Mouse (Mus musculus): ENCODE measurements around the gene BC003965.
"Not testable (repeated sequence)": the region's sequence is repeated elsewhere in the genome, so short reads cannot be mapped to it uniquely, and the experiment has no call there.

BC003965 gene

GRCm38 (mm10) chr17:25219492-25220295, 35.3 kb downstream of the BC003965 start:
- DNase-seq = no peak

DNA sequence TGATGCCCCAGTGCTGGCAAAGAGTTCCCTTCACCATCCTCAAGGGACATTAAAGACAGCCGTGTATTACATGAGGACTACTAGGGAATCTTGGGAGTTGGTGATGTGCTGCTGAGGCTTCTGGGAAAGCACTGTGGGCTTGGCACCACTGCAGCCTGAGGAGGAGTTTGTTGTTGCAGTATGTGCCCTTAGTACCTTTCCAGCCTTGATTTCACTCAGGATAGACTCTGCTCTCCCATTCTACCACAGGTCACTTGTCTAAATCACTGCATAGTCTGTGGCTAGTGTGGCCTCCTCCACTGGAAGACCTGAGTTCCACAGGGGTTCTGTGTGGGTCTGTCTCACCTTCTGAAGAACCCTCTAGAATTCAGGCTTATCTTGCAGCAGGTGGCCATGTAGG, 36.4 kb downstream of the BC003965 start:
- peak; percentile 61 for DNase-seq

DNA sequence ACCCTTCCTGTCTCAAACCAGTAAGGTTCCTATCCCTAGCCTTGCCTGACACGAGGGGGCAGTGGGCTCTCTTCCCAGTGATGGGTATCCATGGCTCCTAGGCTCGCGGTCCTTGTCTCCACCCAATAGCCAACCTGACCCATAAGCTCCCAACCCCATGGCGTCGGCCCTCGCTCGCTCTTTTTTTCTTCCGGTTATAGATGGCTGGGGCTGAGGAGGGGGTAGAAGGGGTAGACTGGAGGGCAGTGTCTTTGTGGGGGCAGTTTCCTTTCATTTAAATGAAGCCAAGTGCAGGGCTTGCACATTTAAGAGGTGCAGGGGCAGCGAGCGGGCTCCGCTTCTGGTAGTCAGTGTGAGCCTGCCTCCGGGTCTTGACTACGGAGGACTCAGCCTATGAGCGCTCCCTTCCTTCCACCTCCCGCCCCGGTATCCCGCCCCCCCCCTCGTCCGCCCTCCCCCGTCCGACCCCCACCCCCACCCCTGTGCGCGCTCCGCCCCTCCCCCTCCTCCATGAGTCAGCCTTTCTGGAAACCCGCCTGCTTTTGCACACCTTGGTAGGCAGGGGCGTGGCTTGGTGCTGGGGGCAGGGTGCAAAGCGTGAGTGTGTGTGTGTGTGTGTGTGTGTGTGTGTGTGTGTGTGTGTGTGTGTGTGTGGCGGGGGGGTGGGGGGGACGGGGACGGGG, 37.6 kb downstream of the BC003965 start:
- DNase-seq = peak; percentile 83

- DNase-seq = peak; percentile 36
These were observed 38.2 kb downstream of the BC003965 start for GRCm38 (mm10) chr17:25222504-25222940.

DNA sequence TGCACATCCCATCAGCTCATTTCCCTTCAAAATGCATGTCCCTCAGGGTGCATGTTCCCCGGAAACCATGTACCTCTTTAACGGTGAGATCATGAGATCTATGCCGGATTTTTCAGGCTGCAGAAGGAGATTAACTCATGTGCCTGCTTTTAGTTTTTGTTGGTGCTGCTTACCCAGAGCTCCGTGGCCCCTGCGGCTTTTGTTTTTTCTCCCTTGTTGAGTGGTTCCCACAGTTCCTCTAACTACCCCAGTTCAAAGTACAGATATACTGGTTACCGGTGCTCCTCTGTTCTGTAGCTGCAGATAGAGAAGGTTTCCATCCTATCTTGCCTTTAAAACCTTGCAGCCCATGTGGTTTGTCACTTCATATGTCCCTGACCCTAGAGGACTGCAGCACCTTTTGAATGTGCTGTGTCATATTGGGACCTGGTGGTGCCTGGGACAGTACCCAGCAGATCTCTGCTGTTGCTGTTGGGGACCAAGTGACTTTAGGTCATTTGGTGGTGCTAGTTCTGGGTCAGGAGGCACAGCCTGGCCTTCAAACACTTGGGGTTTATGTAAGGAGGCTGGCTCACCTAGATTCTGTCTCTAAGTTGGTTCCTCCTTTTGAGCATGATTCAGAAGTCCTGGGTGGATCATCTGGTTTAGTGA, 38.7 kb downstream of the BC003965 start:
- peak; percentile 50 for DNase-seq

DNA sequence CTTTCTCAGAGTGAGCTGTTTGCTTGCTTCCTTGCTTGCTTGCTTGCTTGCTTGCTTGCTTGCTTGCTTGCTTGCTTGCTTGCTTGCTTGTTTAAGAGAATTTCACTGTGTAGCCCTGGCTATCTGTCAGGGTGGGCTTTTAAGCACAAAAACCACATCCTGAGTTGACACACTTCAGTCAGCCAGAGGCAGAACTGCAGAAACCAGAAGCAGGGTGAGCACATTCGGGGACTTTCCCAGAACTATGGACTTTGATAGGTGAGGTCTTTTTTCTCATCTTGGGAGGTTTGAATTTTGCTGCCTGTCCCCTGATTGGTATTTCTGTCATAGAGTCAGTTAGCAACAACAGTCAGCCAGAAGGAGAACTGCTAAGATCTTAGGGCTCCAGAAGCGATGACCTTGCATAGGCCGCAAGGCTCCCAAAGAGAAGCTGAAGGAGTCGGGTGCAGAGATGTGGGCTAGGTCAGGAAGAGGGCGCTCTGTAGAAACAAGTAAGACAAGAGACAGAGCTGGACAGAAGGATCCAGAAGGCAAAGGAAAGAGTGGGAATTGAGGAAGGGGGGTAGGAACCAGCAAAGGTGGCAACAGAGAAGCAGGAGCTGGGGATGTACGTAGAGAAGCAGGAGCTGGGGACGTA, 40.4 kb downstream of the BC003965 start:
- DNase-seq = peak; percentile 48

DNA sequence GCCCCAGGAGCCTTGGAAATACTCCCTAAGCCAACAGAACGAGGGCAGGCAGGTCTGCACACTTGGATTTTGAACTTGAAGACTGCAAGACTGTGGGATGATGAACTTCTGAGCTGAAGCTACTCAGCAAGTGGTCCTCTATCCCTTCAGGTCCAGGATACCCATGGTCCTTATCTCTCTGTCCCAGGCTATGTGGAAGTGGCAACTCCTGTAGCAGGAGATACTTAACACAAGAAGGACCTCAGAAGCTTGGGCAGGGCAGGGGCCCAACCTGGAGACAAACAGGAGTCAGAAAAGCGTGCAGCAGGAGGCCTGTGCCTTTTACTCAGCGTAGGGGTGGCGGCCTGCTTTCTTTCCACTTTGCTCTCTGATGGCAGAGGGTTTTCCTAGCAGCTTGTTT, 41.3 kb downstream of the BC003965 start:
- DNase-seq = no peak

DNA sequence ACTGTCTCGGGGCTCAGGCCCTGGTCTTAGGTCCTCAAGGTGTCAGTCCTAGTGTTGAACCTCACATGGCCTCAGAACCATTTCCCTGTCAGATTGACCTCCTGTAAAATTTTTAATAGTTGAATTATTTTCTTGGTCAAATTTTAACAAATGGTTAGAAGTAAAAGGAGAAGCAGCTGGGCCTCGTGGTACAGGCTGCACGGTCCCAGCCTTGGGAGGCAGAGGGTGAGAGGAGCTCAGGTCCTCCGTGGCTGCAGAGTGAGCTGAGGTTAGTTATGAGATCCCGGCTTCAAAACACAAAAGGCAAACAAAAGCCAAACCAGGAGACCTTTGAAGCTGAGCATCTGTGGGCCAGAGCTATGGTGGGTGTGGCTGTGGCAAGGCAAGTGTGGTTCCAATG, 43.6 kb downstream of the BC003965 start:
- DNase-seq = peak; percentile 83

- peak; percentile 67 for DNase-seq
These were observed 45.8 kb downstream of the BC003965 start for GRCm38 (mm10) chr17:25230014-25230655.

- peak; percentile 79 for DNase-seq
These were observed 46.3 kb downstream of the BC003965 start for GRCm38 (mm10) chr17:25230700-25231099.

DNA sequence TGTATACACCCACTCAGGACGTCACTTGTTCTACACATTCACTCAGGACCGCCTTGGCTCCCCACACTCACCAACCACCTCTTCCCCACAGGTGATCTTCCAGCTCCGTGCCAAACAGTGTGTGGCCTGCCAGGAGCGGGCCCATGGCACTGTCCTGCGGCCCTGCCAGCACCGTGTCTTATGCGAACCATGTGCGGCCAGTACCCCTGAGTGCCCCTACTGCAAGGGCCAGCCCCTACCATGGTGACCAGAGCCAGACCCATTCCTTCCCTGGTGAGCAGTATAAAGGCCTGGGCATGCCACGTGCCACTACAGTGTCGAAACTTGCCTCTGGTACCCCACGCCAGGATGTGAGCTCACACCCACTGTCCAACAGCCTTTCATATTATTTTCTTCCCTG, 47.3 kb downstream of the BC003965 start:
- DNase-seq = not testable (repeated sequence)

GRCm38 (mm10) chr17:25235635-25236034, 51.3 kb downstream of the BC003965 start:
- DNase-seq = no peak
